In genomic region chr11:75014816-75015215, GRCm38 (mm10) we compare ENCODE assay signal across 9 mouse cellular contexts.
DNase-seq lines count a peak whose midpoint lies in the region; ATAC-seq and TF ChIP-seq lines count a peak whose summit lies in the region.
"Had no signal": no experiment of that assay in that cellular context is flagged by ENCODE, and none has a peak within 500 bp of the region (broad histone marks: within the 10 kb centered on the region; RNA-seq: fewer than 3 reads in every experiment).

No protein-coding gene starts in this region.

- TF ChIP-seq POLR2A in lung, adult 2 months (IDR thresholded peaks at IDR 0.05; ENCODE audit: borderline replicate concordance, extremely low read depth, low read depth, low read length): no peak

- H3K27me3 ChIP-seq in lung, embryonic 14.5 days (ENCODE audit: insufficient read depth, low read length): no peaks in the 10 kb centered on the region
- H3K27me3 ChIP-seq in heart, embryonic 12.5 days (replicated peaks): no peaks in the 10 kb centered on the region
- no peaks in the 10 kb centered on the region for H3K27me3 ChIP-seq in limb, embryonic 15.5 days
- no peaks in the 10 kb centered on the region for H3K27me3 ChIP-seq in forebrain, embryonic 16.5 days (replicated peaks; ENCODE audit: control insufficient read depth, insufficient read depth, low read length)
- H3K27me3 ChIP-seq: neural tube, embryonic 12.5 days had no signal

- H3K4me1 ChIP-seq in lung, embryonic 14.5 days (ENCODE audit: insufficient read depth): peaks cover 41% of the 10 kb centered on the region
- peaks cover 20% of the 10 kb centered on the region for H3K4me1 ChIP-seq in lung, adult 2 months (ENCODE audit: control insufficient read depth, insufficient read depth, low read length)
- H3K4me1 ChIP-seq in heart, embryonic 12.5 days (replicated peaks): peaks cover 45% of the 10 kb centered on the region
- H3K4me1 ChIP-seq in limb, embryonic 15.5 days: peaks cover 58% of the 10 kb centered on the region
- H3K4me1 ChIP-seq in forebrain, embryonic 16.5 days (replicated peaks; ENCODE audit: control insufficient read depth, insufficient read depth, low read length): peaks cover 19% of the 10 kb centered on the region

- 0 out of 2 replicates have a peak, but pooled peaks cover 4% of the 10 kb centered on the region for H3K36me3 ChIP-seq in lung, embryonic 14.5 days (ENCODE audit: insufficient read depth)
- H3K36me3 ChIP-seq in heart, embryonic 12.5 days: no peaks in the 10 kb centered on the region
- H3K36me3 ChIP-seq in limb, embryonic 15.5 days: no peaks in the 10 kb centered on the region
- no peaks in the 10 kb centered on the region for H3K36me3 ChIP-seq in forebrain, embryonic 16.5 days (ENCODE audit: control insufficient read depth, insufficient read depth)
- H3K36me3 ChIP-seq: neural tube, embryonic 12.5 days had no signal

- no peak overlapping the region for H3K4me3 ChIP-seq in lung, embryonic 14.5 days (ENCODE audit: low read depth, low read length)
- H3K4me3 ChIP-seq in lung, adult 2 months (replicated peaks; ENCODE audit: extremely low read depth, low read depth, low read length): no peak overlapping the region
- no peak overlapping the region for H3K4me3 ChIP-seq in heart, embryonic 12.5 days
- H3K4me3 ChIP-seq in limb, embryonic 15.5 days: no peak overlapping the region
- H3K4me3 ChIP-seq in forebrain, embryonic 16.5 days (replicated peaks; ENCODE audit: low read length): no peak overlapping the region
- H3K4me3 ChIP-seq: neural tube, embryonic 12.5 days had no signal

- H3K4me2 ChIP-seq in lung, embryonic 14.5 days: no peak overlapping the region
- H3K4me2 ChIP-seq in heart, embryonic 12.5 days: no peak overlapping the region
- no peak overlapping the region for H3K4me2 ChIP-seq in limb, embryonic 15.5 days
- no peak overlapping the region for H3K4me2 ChIP-seq in forebrain, embryonic 16.5 days (ENCODE audit: low read length)
- H3K4me2 ChIP-seq: neural tube, embryonic 12.5 days had no signal

- peak overlapping the region; percentile 91 for H3K27ac ChIP-seq in lung, embryonic 14.5 days (ENCODE audit: low read depth)
- H3K27ac ChIP-seq in heart, embryonic 12.5 days (ENCODE audit: poor library complexity, severe bottlenecking): peak overlapping the region; percentile 97; the same call in 1 of the 2 replicates
- H3K27ac ChIP-seq in limb, embryonic 15.5 days: peak overlapping the region; percentile 86
- H3K27ac ChIP-seq in forebrain, embryonic 16.5 days (ENCODE audit: low read length): no peak overlapping the region
- H3K27ac ChIP-seq: neural tube, embryonic 12.5 days had no signal

- ATAC-seq in lung, embryonic 14.5 days (ENCODE audit: insufficient read depth): no peak
- ATAC-seq in heart, embryonic 12.5 days (ENCODE audit: insufficient number of reproducible peaks, low FRiP score): no peak
- ATAC-seq in limb, embryonic 15.5 days (ENCODE audit: insufficient number of reproducible peaks, low FRiP score, low TSS enrichment, low read depth): no peak
- no peak for ATAC-seq in forebrain, embryonic 16.5 days

- H3K9ac ChIP-seq in lung, embryonic 14.5 days: peak overlapping the region; percentile 6; the same call in 1 of the 2 replicates
- H3K9ac ChIP-seq in heart, embryonic 12.5 days: no peak overlapping the region
- H3K9ac ChIP-seq in limb, embryonic 15.5 days: no peak overlapping the region
- H3K9ac ChIP-seq in forebrain, embryonic 16.5 days (replicated peaks; ENCODE audit: low read depth, low read length): no peak overlapping the region
- H3K9ac ChIP-seq: neural tube, embryonic 12.5 days had no signal

- no peaks in the 10 kb centered on the region for H3K9me3 ChIP-seq in lung, embryonic 14.5 days (ENCODE audit: low read depth, low read length)
- H3K9me3 ChIP-seq in heart, embryonic 12.5 days (replicated peaks): no peaks in the 10 kb centered on the region
- no peaks in the 10 kb centered on the region for H3K9me3 ChIP-seq in limb, embryonic 15.5 days
- no peaks in the 10 kb centered on the region for H3K9me3 ChIP-seq in forebrain, embryonic 16.5 days (ENCODE audit: control insufficient read depth, low read length)
- H3K9me3 ChIP-seq: neural tube, embryonic 12.5 days had no signal

- TF ChIP-seq CTCF in lung, embryonic 14.5 days (IDR thresholded peaks at IDR 0.05; ENCODE audit: low read depth): no peak
- no peak for TF ChIP-seq CTCF in lung, adult 2 months (IDR thresholded peaks at IDR 0.05; ENCODE audit: insufficient read depth, low read length)

- no peak for DNase-seq in lung, embryonic 14.5 days
- DNase-seq in lung, adult 2 months: no peak
- peak; percentile 84 for DNase-seq in cerebellum, adult 9-11 months
- DNase-seq in adrenal gland, postnatal 4 days (ENCODE audit: low spot score in 2 of 2): no peak
- no peak for DNase-seq in left cerebral cortex, adult 18-20 months (ENCODE audit: low spot score in 2 of 2)

- 57% methylated on average over 4 of the region's 4 CpGs for WGBS in lung, embryonic 14.5 days
- WGBS in lung, adult 2 months: 73% methylated on average over 4 of the region's 4 CpGs
- WGBS in heart, embryonic 12.5 days: 83% methylated on average over 4 of the region's 4 CpGs
- 52% methylated on average over 4 of the region's 4 CpGs for WGBS in limb, embryonic 15.5 days
- WGBS in forebrain, embryonic 16.5 days: 31% methylated on average over 4 of the region's 4 CpGs
